Mouse (Mus musculus) midbrain, embryonic 11.5 days (tissue): ENCODE measurements at regions not wholly inside any gene's neighbourhood (a gene's known extent, or its start where the extent isn't known, plus 50 kb on each side); places are given as distances from the start of the nearest gene placed in this dataset.
"Not testable (repeated sequence)": the region's sequence is repeated elsewhere in the genome, so short reads cannot be mapped to it uniquely, and the experiment has no call there.

Source experiments
- ATAC-seq: fragments of 200-750 bp; cut with Nextera tagmentation; 2 replicates; pipeline ENCODE4 v1.8.0; 2017; ENCODE audit warnings: moderate TSS enrichment, moderate library complexity; ENCODE audit not compliant: low FRiP score
- DNase-seq: peaks from one replicate; pipeline ENCODE4 v3.0.0; 2015; ENCODE audit warnings: low spot score; ENCODE audit errors: missing footprints
- H3K27ac ChIP-seq: fragments of 300-500 bp; sonication (generic); 2 replicates; pipeline ENCODE4 v1.5.1; 2014; ENCODE audit warnings: low read depth, low read length
- H3K27me3 ChIP-seq: fragments of 300-500 bp; sonication (generic); 2 replicates; pipeline ENCODE4 v1.6.1; 2014; ENCODE audit warnings: mild to moderate bottlenecking, low read length, moderate library complexity, mixed read lengths; ENCODE audit not compliant: control insufficient read depth, insufficient read depth
- H3K36me3 ChIP-seq: fragments of 300-500 bp; sonication (generic); 2 replicates; pipeline ENCODE4 v1.6.1; 2014; ENCODE audit warnings: mild to moderate bottlenecking, low read length, moderate library complexity, mixed read lengths; ENCODE audit not compliant: control insufficient read depth, insufficient read depth
- H3K4me1 ChIP-seq: fragments of 300-500 bp; sonication (generic); 2 replicates; pipeline ENCODE4 v1.6.1; 2014; ENCODE audit warnings: low read length; ENCODE audit not compliant: control insufficient read depth, insufficient read depth
- H3K4me2 ChIP-seq: fragments of 300-500 bp; sonication (generic); 2 replicates; pipeline ENCODE4 v1.6.1; 2014; ENCODE audit warnings: mild to moderate bottlenecking, moderate library complexity
- H3K4me3 ChIP-seq: fragments of 300-500 bp; sonication (generic); 2 replicates; pipeline ENCODE4 v1.5.1; 2014; ENCODE audit warnings: low read depth, low read length
- H3K9ac ChIP-seq: fragments of 300-500 bp; sonication (generic); 2 replicates; pipeline ENCODE4 v1.6.1; 2014; ENCODE audit warnings: low read length
- H3K9me3 ChIP-seq: fragments of 300-500 bp; sonication (generic); 2 replicates; pipeline ENCODE4 v1.6.1; 2016; ENCODE audit warnings: low read length; ENCODE audit not compliant: control insufficient read depth
- WGBS: fragments of 180-500 bp; shearing (Covaris S2); extraction: QIAGEN DNeasy Blood & Tissue Kit; methylation state at CpG from one replicate; pipeline ENCODE4 v1.1.7; 2014; 5-methylcytosine and 5-hydroxymethylcytosine counted together

DNA sequence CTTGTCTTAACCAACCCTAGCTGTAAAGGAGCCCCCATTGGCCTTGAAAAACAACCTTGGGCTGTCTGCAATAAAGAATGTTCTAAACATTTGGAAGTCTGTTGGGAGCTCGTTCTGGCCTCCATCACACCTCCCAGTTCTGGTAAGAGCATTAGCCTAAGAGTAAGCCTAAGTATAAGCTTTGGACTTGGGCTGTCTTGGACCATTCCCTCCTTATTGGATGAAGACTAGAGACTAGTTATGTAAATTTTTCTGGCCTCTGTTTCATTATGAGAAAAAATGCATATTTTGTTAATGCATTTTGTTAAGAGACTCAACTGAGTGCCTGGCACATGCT lies 140.5 kb upstream of the Tmc3 start:
- Histone ChIP-seq H3K27ac (peak overlapping the region; percentile 48; the same call in 1 of the 2 replicates), H3K4me3 (no peak overlapping the region), H3K4me1 (peaks cover 15% of the 10 kb centered on the region), H3K9me3 (no peaks in the 10 kb centered on the region), H3K9ac (no peak overlapping the region), H3K27me3 (no peaks in the 10 kb centered on the region), H3K36me3 (no peaks in the 10 kb centered on the region), H3K4me2 (no peak overlapping the region)
- no peak for DNase-seq
- ATAC-seq, result no peak; the same call in 1 of the 2 replicates
- 39% methylated on average over 1 of the region's 1 CpGs for WGBS

DNA sequence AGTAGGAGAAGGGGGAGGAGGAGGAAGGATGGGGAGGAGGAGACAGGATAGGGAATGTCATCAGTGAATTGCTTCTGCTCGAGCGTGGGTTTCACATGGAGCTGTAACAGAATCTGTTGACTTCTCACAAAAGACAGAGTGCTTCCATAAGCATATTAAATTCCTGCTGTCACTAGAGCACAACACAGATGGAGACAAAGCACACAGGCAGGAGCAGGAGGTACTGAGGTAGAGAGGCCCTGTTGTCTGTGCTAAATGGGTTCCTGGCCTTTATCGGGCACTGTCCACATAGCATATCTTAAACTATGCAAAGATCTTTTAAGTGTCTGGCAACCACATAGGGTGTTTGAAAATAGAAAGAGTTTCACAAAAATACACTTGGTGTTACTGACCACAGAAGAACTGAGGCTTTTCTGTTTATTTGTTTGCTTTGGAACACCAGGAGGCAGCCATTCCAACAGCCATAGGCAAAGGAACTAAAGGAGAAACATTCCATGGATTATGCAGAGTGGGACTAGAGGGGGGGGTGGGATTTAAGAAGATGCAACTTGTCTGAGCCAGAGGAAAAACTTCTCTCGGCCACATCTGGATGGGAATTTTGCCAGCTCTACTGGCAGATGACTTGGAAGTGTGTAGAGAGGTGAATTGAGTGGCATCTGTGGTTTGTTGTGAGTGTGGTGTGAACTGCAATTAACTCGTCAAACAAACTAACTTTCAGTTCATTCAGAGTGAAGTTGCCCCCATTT lies 139.4 kb upstream of the Tmc3 start:
- WGBS, result 32% methylated on average over 5 of the region's 5 CpGs
- H3K4me2 ChIP-seq, result no peak overlapping the region
- ATAC-seq (0 out of 2 replicates have a peak, but pooled peaks have one; percentile 20), DNase-seq (peak; percentile 86)
- no peaks in the 10 kb centered on the region for H3K27me3 ChIP-seq
- H3K27ac ChIP-seq, result no peak overlapping the region
- H3K9me3 ChIP-seq, result no peaks in the 10 kb centered on the region
- no peak overlapping the region for H3K4me3 ChIP-seq
- H3K36me3 ChIP-seq, result no peaks in the 10 kb centered on the region
- no peak overlapping the region for H3K9ac ChIP-seq
- H3K4me1 ChIP-seq, result peaks cover 15% of the 10 kb centered on the region

DNA sequence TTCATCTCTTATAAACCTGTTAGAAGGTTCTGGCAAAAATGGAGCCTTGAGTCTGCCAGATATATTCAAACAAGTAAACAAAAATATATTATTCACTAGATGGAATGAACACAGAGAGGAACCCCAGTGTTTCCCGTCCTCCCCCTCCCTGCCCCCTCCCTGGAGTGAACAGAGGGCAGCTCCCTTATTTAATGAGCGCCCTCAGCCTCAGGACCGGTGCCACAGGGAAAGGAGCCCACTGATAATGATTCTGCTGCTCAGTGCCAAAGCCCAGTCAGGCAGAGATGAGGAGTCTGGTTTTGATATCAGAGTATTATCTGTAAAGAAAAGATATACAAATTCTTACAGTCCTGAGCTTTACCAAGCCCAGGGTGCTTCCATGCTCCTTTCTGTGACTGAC lies 134.4 kb upstream of the Tmc3 start:
- H3K36me3 ChIP-seq, result no peaks in the 10 kb centered on the region
- H3K9ac ChIP-seq, result no peak overlapping the region
- no peak overlapping the region for H3K27ac ChIP-seq
- H3K4me2 ChIP-seq, result no peak overlapping the region
- no peaks in the 10 kb centered on the region for H3K9me3 ChIP-seq
- no peak for ATAC-seq
- WGBS, result 82% methylated on average over 3 of the region's 3 CpGs
- H3K4me3 ChIP-seq, result no peak overlapping the region
- no peaks in the 10 kb centered on the region for H3K27me3 ChIP-seq
- peaks cover 6% of the 10 kb centered on the region; the same call in 1 of the 2 replicates for H3K4me1 ChIP-seq
- no peak for DNase-seq

DNA sequence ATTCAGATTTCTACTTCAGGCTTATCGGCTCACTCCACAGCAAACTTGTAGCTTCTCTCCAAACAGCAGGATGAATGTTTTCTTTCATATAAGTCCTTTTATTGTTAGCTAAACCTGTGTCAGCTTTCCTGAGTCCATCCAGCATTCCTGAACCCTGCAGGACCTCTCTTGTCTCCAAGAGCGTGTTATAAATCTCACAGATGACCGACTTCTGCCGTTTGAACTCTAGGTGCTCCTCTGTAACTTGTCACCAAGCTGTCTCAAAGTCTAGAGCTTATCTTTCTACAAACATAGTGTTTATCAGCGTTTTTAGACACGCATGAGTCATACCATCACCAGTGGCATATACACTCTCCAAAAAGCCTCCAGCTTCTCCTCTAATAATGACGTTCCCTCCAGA lies 132.4 kb upstream of the Tmc3 start:
- peak; percentile 23 for DNase-seq
- Histone ChIP-seq H3K36me3 (no peaks in the 10 kb centered on the region), H3K9ac (no peak overlapping the region), H3K27me3 (no peaks in the 10 kb centered on the region), H3K27ac (no peak overlapping the region), H3K4me2 (no peak overlapping the region), H3K9me3 (no peaks in the 10 kb centered on the region), H3K4me3 (no peak overlapping the region), H3K4me1 (no peaks in the 10 kb centered on the region)
- ATAC-seq, result no peak
- WGBS, result 64% methylated on average over 7 of the region's 7 CpGs

DNA sequence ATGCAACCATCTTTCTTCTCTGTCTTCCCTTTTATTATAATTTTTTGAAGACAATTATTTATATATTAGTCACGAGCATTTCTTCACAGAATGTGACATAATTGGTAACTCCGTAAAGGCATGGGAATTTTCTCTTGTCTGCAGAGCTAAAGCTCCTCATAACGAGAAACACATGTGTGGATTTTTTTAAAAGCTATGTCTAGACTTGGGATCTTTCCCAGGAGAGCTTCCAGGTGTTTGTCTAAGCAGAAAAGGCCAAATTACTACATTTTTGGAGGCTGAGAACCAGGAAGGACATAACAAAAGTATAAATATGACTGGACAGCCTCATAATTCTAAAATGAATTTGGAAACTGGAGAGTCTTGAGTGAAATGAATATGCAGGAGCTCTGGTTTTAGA lies 125.2 kb upstream of the Tmc3 start:
- Histone ChIP-seq H3K27ac (no peak overlapping the region), H3K4me3 (no peak overlapping the region), H3K4me2 (no peak overlapping the region), H3K9ac (no peak overlapping the region), H3K9me3 (no peaks in the 10 kb centered on the region), H3K36me3 (no peaks in the 10 kb centered on the region), H3K27me3 (no peaks in the 10 kb centered on the region), H3K4me1 (no peaks in the 10 kb centered on the region)
- ATAC-seq (no peak), DNase-seq (no peak)
- 74% methylated on average over 3 of the region's 3 CpGs for WGBS

DNA sequence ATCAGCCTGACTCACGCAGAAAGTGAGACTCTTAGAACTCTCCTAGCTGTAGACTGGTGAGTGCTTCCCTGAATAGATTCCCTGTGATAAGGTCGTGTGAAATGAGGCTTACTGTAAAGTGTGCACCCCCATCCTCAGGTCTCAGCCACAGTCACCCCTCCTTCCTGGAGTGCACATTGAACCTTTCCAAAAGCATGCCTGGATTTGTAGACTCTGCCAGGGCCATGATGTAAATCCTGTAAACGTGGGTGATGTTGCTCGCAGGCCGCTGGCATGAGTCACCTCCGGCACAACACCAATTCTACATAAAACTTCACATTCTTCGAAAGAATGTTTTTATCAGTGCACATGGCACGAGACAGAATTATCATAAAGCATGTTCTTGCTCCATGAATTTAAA lies 117.7 kb upstream of the Tmc3 start:
- ATAC-seq (no peak), DNase-seq (no peak)
- 82% methylated on average over 8 of the region's 8 CpGs for WGBS
- H3K27me3 ChIP-seq, result no peaks in the 10 kb centered on the region
- no peak overlapping the region for H3K9ac ChIP-seq
- no peaks in the 10 kb centered on the region for H3K4me1 ChIP-seq
- H3K9me3 ChIP-seq, result no peaks in the 10 kb centered on the region
- H3K27ac ChIP-seq, result no peak overlapping the region
- no peaks in the 10 kb centered on the region for H3K36me3 ChIP-seq
- H3K4me3 ChIP-seq, result no peak overlapping the region
- no peak overlapping the region for H3K4me2 ChIP-seq

DNA sequence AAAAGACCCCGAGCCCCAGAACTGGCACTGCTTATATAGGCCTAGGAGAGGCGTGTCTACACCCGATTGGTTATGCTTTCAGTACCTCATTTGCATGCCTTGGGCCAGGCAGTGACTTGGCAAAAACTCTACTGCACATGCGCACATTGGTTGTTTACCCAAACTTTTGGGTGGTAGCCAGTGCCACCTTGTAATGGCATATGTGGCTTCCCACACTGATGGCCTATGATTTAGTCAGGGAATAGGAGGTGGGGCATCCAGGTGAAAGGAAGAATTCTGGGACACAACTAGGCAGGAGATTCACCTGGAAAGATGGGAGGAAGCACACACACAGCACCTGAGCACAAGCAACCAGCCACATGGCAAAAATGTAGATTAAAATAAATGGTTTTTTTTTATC lies 114.9 kb upstream of the Tmc3 start:
- peak; percentile 17 for DNase-seq
- not testable (repeated sequence) for H3K36me3 ChIP-seq, H3K4me2 ChIP-seq, ATAC-seq, H3K4me1 ChIP-seq, H3K9me3 ChIP-seq, H3K27ac ChIP-seq, H3K27me3 ChIP-seq, H3K4me3 ChIP-seq, H3K9ac ChIP-seq
- 91% methylated on average over 4 of the region's 4 CpGs for WGBS

DNA sequence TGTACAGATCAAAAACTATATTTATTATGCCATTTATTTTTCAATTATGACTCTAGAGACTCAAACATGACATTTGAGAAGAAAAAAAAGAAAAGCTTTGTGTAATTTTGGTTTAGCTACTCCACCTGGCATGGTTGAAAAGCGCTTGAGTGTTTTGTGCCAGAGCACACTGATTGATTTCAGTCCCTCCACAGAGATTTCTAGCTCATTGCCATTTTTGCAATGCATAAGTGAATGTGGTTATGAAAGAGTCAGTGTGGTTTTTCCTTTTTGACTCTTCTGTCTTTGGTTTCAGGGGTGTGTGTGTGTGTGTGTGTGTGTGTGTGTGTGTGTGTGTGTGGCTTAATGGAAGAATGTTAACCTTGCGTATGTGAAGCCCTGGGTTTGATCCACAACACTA lies 113.6 kb upstream of the Tmc3 start:
- peak; percentile 14 for DNase-seq
- H3K4me3 ChIP-seq, result no peak overlapping the region

DNA sequence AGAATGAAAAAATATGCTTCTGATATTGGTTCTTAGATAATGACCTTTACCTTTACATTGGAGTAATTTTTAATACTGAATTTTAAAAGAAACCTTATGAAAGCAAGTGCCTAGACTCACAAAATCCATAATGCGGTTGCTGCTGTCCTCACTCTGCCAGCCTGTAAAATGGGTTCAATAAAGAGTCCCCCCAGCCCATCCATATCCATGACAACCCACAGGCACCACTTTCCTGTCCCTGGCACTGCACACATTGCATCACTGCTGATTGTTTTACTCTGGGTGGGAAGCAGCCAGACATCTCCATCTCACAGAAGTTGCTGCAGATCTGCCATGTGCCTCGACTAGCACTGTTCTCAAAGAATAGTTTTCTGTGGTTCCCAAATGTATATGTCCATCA lies 110.3 kb upstream of the Tmc3 start:
- WGBS, result 87% methylated on average over 2 of the region's 2 CpGs

More for the DNA sequence above, 113.6 kb upstream of the Tmc3 start:
- WGBS, result 92% methylated on average over 2 of the region's 2 CpGs
- Histone ChIP-seq H3K9me3 (no peaks in the 10 kb centered on the region), H3K4me1 (no peaks in the 10 kb centered on the region), H3K27ac (no peak overlapping the region), H3K27me3 (no peaks in the 10 kb centered on the region), H3K4me2 (no peak overlapping the region), H3K36me3 (no peaks in the 10 kb centered on the region), H3K9ac (no peak overlapping the region)
- no peak for ATAC-seq

More for the DNA sequence above, 110.3 kb upstream of the Tmc3 start:
- H3K9me3 ChIP-seq, result no peaks in the 10 kb centered on the region
- no peak overlapping the region for H3K4me2 ChIP-seq
- H3K36me3 ChIP-seq, result no peaks in the 10 kb centered on the region
- no peak overlapping the region for H3K4me3 ChIP-seq
- no peaks in the 10 kb centered on the region for H3K27me3 ChIP-seq
- ATAC-seq, result no peak
- H3K9ac ChIP-seq, result no peak overlapping the region
- no peak overlapping the region for H3K27ac ChIP-seq
- peak; percentile 64 for DNase-seq
- H3K4me1 ChIP-seq, result no peaks in the 10 kb centered on the region
